In the genomic region with DNA sequence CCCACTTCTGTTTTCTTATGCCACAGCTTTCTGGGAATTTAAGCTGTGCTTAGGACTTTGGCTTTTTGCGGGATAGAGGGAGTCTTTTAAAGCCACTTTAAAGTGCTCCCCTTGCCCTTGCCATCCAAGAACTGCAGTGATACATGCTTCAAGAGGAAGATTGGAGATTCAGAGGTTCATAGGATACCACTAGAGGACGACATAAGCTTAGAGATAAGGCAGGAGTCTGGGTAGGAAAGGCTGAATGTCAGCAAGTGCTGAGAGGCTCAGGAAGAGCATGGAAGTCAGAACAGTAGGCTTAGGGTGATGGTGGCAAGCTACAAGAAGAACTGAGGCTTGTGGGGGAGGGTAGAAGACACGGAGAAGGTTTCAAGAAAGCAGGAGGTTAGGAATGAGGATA, we compare ENCODE assay signal across 13 mouse cellular contexts. TPM values are rescaled to one million over a fixed set of nuclear protein-coding genes. Genes with fewer than 3 reads are reported as not detected.
DNase-seq lines count a peak whose midpoint lies in the region; ATAC-seq and TF ChIP-seq lines count a peak whose summit lies in the region.
"Had no signal": no experiment of that assay in that cellular context is flagged by ENCODE, and none has a peak within 500 bp of the region (broad histone marks: within the 10 kb centered on the region; RNA-seq: fewer than 3 reads in every experiment).

No protein-coding gene starts in this region.

- no peaks in the 10 kb centered on the region for H3K27me3 ChIP-seq in heart, adult 2 months (ENCODE audit: control insufficient read depth, insufficient read depth, low read length)
- H3K27me3 ChIP-seq in Patski, result peaks cover 17% of the 10 kb centered on the region
- H3K27me3 ChIP-seq: liver, embryonic 13.5 days had no signal

- H3K4me1 ChIP-seq in heart, adult 2 months (ENCODE audit: control insufficient read depth, insufficient read depth, low read length), result no peaks in the 10 kb centered on the region
- H3K4me1 ChIP-seq: liver, embryonic 13.5 days had no signal

- no peak for DNase-seq in heart, adult 2 months
- no peak for DNase-seq in heart, postnatal 14 days
- peak; percentile 2 to 23 for DNase-seq in left cerebral cortex, postnatal 25 days (ENCODE audit: low spot score in 2 of 2)
- DNase-seq in left cerebral cortex, adult 18-20 months (ENCODE audit: low spot score in 2 of 2), result no peak
- no peak for DNase-seq in Patski (ENCODE audit: low read depth, low spot score)
- DNase-seq in retina, embryonic 14.5 days (ENCODE audit: low spot score), result peak; percentile 11
- no peak for DNase-seq in cerebellum, adult 9-11 months
- DNase-seq in testis, postnatal 14 days (ENCODE audit: low spot score), result no peak
- DNase-seq: cerebellum, adult 9-10 months; liver, embryonic 13.5 days; thymus, postnatal 36 days had no signal

- TF ChIP-seq CTCF in heart, adult 2 months (IDR thresholded peaks at IDR 0.05), result peak; percentile 19; the same call in 1 of the 2 replicates
- TF ChIP-seq CTCF in Patski (IDR thresholded peaks at IDR 0.05), result peak; percentile 44

- in situ Hi-C loops in Patski (cut with MboI; ENCODE audit: low pct_unique_long_range_greater_than_20kb), result no loop called here

- 40% methylated on average over 3 of the region's 3 CpGs for WGBS in heart, adult 2 months

- CTCF ChIA-PET in Patski (lab: Charles Lee), result no interaction called here

- no peak overlapping the region for H3K27ac ChIP-seq in heart, adult 2 months
- H3K27ac ChIP-seq: liver, embryonic 13.5 days had no signal

- POLR2A ChIA-PET in Patski (lab: Charles Lee), result no interaction called here

- no peaks in the 10 kb centered on the region for H3K36me3 ChIP-seq in heart, adult 2 months (ENCODE audit: control insufficient read depth, insufficient read depth, low read length)
- H3K36me3 ChIP-seq: liver, embryonic 13.5 days had no signal

- no peak for TF ChIP-seq POLR2A in heart, adult 2 months (IDR thresholded peaks at IDR 0.05; ENCODE audit: insufficient read depth, low read depth, low read length)

- TF ChIP-seq EP300 in heart, adult 2 months (IDR thresholded peaks at IDR 0.05; ENCODE audit: insufficient read depth, low read depth, low read length), result no peak

- no peak overlapping the region for H3K4me3 ChIP-seq in heart, adult 2 months
- H3K4me3 ChIP-seq: liver, embryonic 13.5 days had no signal

- no peak overlapping the region for H3K9ac ChIP-seq in heart, adult 2 months (ENCODE audit: low read depth, low read length)
- H3K9ac ChIP-seq: liver, embryonic 13.5 days had no signal

- no peaks in the 10 kb centered on the region for H3K79me2 ChIP-seq in heart, adult 2 months (replicated peaks; ENCODE audit: control insufficient read depth, insufficient read depth, low read length)

- intact Hi-C loops in heart, adult 2 months (cut with DNase I), result no loop called here
- intact Hi-C loops in heart, postnatal 14 days (cut with DNase I), result no loop called here
- intact Hi-C loops in left cerebral cortex, postnatal 25 days (cut with DNase I), result no loop called here

- ATAC-seq in Patski, result no peak

RNA-seq across cellular contexts. Expression of a gene that starts 24.9 kb away (rescaled TPM):
- not detected for total RNA-seq in heart, adult 2 months (2021)
- polyA plus RNA-seq in heart, adult 2 months (2012; rRNA removed), result not detected in 2 replicates
- total RNA-seq in heart, postnatal 14 days (2021), result not detected
- not detected for total RNA-seq in left cerebral cortex, postnatal 25 days (2021)
- not detected for total RNA-seq in left cerebral cortex, adult 18-20 months (2021)
- polyA plus RNA-seq in Patski (2021), result not detected
- total RNA-seq: hematopoietic stem cell, adult 5-6 weeks had no signal
- polyA plus RNA-seq: kidney, embryonic 14.5 days; liver, embryonic 13.5 days had no signal

Comparison
In these comparisons a context has a peak if more than half of its experiments do, and no peak if none do; other contexts are left out.
1. DNase-seq: peak in left cerebral cortex, postnatal 25 days (2 of 2) and retina, embryonic 14.5 days (single experiment); none in heart, adult 2 months (0 of 2), heart, postnatal 14 days (0 of 2), left cerebral cortex, adult 18-20 months (0 of 2), Patski (single experiment), cerebellum, adult 9-11 months (single experiment) and testis, postnatal 14 days (single experiment).